Mouse (Mus musculus) gonadal fat pad, adult 2 months (tissue): Measurements from ENCODE around the gene Vmn1r12. TPM values are rescaled to one million over a fixed set of nuclear protein-coding genes. Genes with fewer than 3 reads are reported as not detected.
"Not testable (repeated sequence)": the region's sequence is repeated elsewhere in the genome, so short reads cannot be mapped to it uniquely, and the experiment has no call there.

Experiments used
- DNase-seq: peaks from one replicate; pipeline ENCODE4 v3.0.0-alpha.2; 2012; ENCODE audit warnings: low read depth
- polyA plus RNA-seq: library from polyadenylated mRNA; depleted of rRNA; stranded (reverse); fragments of >200 nt; gene quantifications from 2 replicates; pipeline ENCODE4 v1.2.3, GENCODE M21; 2012; rRNA removed

Gene Vmn1r12
- not detected in 2 replicates for polyA plus RNA-seq

DNA sequence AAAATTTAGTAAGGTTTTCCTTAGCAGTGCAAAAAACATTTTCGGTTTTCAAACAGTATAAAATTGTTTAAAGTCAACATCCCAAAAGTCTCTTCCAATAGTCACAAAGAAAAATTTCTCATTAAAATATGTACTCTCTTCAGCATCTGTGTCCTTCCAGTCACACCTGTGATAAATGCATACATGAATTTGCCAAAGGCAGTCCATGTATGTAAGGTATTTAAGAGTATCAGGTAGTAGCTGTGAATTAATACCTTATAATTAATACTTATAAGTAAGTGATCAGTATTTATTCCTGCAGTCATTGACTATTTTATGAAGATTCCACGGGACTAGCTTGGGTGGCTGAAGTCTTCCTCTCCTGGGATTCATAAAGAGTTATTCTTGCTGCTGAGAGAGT is at the start of gene Vmn1r12:
Vmn1r12 (plus strand) TSS at position 301 of the 400 bp plus-strand sequence.
- no peak for DNase-seq

DNA sequence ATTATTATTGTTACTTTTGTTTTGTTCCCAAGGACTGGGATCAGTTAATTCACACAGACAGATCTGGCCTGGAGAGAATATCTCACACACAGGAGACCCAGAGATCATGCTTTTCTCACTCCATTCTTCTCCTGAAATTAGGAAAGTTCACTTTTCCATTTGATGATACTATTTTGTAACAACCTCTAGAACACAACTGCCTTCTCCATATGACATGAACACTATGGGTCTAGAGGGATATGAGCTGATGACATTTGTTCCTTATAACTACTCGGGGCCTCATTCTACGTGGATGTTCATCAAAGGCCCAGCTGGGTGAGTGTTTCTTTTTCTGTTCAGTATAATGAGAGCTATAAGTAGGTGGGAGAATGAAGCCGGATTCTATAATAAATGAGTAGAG is 47.6 kb upstream of the Vmn1r12 start, which contains the start of gene Vmn1r10:
Vmn1r10 (plus strand) TSS at position 301 of the 400 bp plus-strand sequence.
- no peak for DNase-seq

DNA sequence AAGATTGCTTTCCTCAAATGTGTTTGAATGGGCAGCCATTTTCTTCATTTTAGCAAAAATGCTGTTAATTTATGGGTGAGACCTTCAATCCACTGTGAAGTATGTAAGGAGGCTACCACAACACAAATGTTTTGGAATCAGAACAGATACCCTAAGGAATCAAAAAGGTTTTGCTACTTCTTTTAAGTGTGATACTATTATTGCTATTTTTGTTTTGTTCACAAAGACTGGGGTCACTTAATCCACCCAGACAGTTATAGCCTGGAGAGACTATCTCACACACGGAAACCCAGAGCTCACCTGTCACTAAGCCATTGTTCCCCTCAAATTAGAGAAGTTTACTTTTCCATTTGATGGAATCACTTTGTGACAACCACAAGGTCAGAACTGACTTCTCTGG is 23.6 kb upstream of the Vmn1r12 start, which contains the start of gene Vmn1r11:
Vmn1r11 (plus strand) TSS at position 301 of the 400 bp plus-strand sequence.
- no peak for DNase-seq

DNA sequence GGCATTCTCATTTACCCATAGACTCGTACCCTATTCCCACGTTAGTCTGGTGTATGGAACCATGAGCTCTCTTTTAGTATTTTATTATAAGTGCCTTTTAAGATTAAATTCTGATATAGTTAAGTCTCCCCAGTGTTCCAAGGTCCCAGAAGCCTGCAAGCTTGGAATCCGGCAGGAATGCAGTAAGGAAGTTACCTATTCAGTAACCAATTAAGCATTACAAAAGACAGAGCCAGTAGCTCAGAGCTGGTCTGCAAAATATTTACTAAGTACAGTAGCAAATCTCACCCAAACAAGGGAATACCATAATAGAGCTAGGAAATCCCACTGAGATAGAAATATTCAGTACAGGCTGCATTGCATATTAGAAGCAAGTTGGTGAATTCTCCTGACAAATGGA is 33.3 kb downstream of the Vmn1r12 start:
- not testable (repeated sequence) for DNase-seq

DNA sequence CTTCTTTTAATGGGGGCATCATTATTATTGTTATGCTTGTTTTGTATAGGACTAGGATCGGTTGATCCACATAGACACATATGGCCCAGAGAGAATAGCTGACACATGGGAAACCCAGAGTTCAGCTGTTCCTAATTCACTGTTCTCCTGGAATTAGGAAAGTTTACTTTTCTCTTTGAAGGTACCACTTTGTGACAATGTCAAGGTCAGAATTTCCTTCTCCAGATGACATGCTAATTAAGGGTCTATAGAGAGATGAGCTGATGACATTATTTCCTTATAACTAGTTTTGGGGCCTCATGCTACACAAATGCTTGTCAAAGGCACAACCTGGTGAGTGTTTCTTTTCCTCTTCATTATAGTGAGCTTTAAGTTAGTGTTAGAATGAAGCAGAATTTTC is 46.3 kb downstream of the Vmn1r12 start, which contains the start of gene Vmn1r13:
Vmn1r13 (plus strand) TSS at position 301 of the 400 bp plus-strand sequence.
- not testable (repeated sequence) for DNase-seq

Other genes starting within 250 kb of the Vmn1r12 start
- gene Nt5c3, start 233.0 kb upstream of the Vmn1r12 start, polyA plus RNA-seq: 7.3 and 8.3 TPM in 2 replicates
- gene Vmn1r4, start 232.9 kb upstream of the Vmn1r12 start, polyA plus RNA-seq: 0.24 and 0.45 TPM in 2 replicates
- gene Vmn1r5, start 186.6 kb upstream of the Vmn1r12 start, polyA plus RNA-seq: 0.11 TPM in 1 of 2 replicates, not detected in the other
- gene Vmn1r6, start 159.7 kb upstream of the Vmn1r12 start, polyA plus RNA-seq: not detected in 2 replicates
- not detected in 2 replicates for gene Vmn1r7, start 131.6 kb upstream of the Vmn1r12 start, polyA plus RNA-seq
- not detected in 2 replicates for gene Vmn1r8, start 124.6 kb upstream of the Vmn1r12 start, polyA plus RNA-seq
- not detected in 2 replicates for gene Vmn1r9, start 90.1 kb upstream of the Vmn1r12 start, polyA plus RNA-seq
- gene Vmn1r10, start 47.5 kb upstream of the Vmn1r12 start, polyA plus RNA-seq: not detected in 2 replicates
- not detected in 2 replicates for gene Vmn1r11, start 23.5 kb upstream of the Vmn1r12 start, polyA plus RNA-seq
- gene Vmn1r13, start 46.4 kb downstream of the Vmn1r12 start, polyA plus RNA-seq: not detected in 2 replicates
- gene Vmn1r14, start 74.8 kb downstream of the Vmn1r12 start, polyA plus RNA-seq: not detected in 2 replicates
- not detected in 2 replicates for gene Vmn1r15, start 101.0 kb downstream of the Vmn1r12 start, polyA plus RNA-seq
- not detected in 2 replicates for gene Vmn1r16, start 172.6 kb downstream of the Vmn1r12 start, polyA plus RNA-seq
- gene Vmn1r17, start 206.8 kb downstream of the Vmn1r12 start, polyA plus RNA-seq: not detected in 2 replicates
- gene Vmn1r18, start 238.9 kb downstream of the Vmn1r12 start, polyA plus RNA-seq: not detected in 2 replicates
- not detected in 2 replicates for gene Vmn1r19, start 246.9 kb downstream of the Vmn1r12 start, polyA plus RNA-seq